Mouse (Mus musculus) ES-E14 (cell line): ENCODE results near the gene Emc4.

Experiments used
- HCFC1 ChIP-seq: IDR thresholded peaks from 2 replicates; pipeline ENCODE4 v1.6.1; 2012; ENCODE audit warnings: low read length, inconsistent platforms, borderline replicate concordance; ENCODE audit not compliant: insufficient read depth
- MAFK ChIP-seq: IDR thresholded peaks from 2 replicates; pipeline ENCODE4 v1.6.1; 2014; ENCODE audit warnings: mild to moderate bottlenecking, low read depth, low read length, inconsistent platforms; ENCODE audit not compliant: insufficient read depth

- no peak for TF ChIP-seq HCFC1
- no peak for TF ChIP-seq MAFK
Measured at GRCm38 (mm10) chr2:112367222-112367621, 605 bp downstream of the Emc4 start.
